Mouse (Mus musculus) cerebellum, postnatal 36 days (tissue): ENCODE measurements around the gene Pex5.

Experiments
- DNase-seq, 2 experiments: peaks; one replicate each; pipeline ENCODE4 v3.0.0; 2021 to 2022; ENCODE audit warnings: mixed read lengths in 2 of 2

Gene Pex5

GRCm38 (mm10) chr6:124353246-124353645 lies 61.6 kb downstream of the Pex5 start:
- no peak for DNase-seq
